Mouse (Mus musculus): ENCODE measurements around the gene Stxbp4. TPM values are rescaled to one million over a fixed set of nuclear protein-coding genes. Genes with fewer than 3 reads are reported as not detected.

Gene Stxbp4
- polyA plus RNA-seq, 1 experiment from 2014 or later = 22.1 TPM

Other genes with a start within 250 kb of the Stxbp4 start
- gene Hlf, start 247.2 kb downstream of the Stxbp4 start, polyA plus RNA-seq (2015; fragmentation: Nextera tagmentation; extraction: Ambion mirVana) = 2.6 and 3.1 TPM in 2 replicates
- gene Cox11, start 89 bp upstream of the Stxbp4 start, polyA plus RNA-seq (2015; fragmentation: Nextera tagmentation; extraction: Ambion mirVana) = 30.5 and 37.2 TPM in 2 replicates
- 33.5 and 35.9 TPM in 2 replicates for gene Tom1l1, start 50.3 kb upstream of the Stxbp4 start, polyA plus RNA-seq (2015; fragmentation: Nextera tagmentation; extraction: Ambion mirVana)

All from limb, embryonic 15.5 days (tissue).